Mouse (Mus musculus) left cerebral cortex, adult 2 months (tissue): Measurements from ENCODE around the gene Rsad2. TPM values are rescaled to one million over a fixed set of nuclear protein-coding genes. Genes with fewer than 3 reads are reported as not detected.

ENCODE experiments used
- DNase-seq, 2 experiments: peaks; one replicate each; pipeline ENCODE4 v3.0.0; 2021 to 2022; ENCODE audit warnings: low spot score in 2 of 2, mixed read lengths in 1 of 2; ENCODE audit errors: extremely low spot score in 1 of 2
- H3K27ac ChIP-seq: fragments of 200-600 bp; 2 replicates; pipeline ENCODE4 v1.8.1; 2022
- H3K4me3 ChIP-seq: fragments of 200-600 bp; 2 replicates; pipeline ENCODE4 v1.8.1; 2022
- CTCF ChIP-seq: fragments of 200-600 bp; IDR thresholded peaks from 2 replicates; pipeline ENCODE4 v1.8.1; 2022; ENCODE audit warnings: antibody characterized with exemption, mild to moderate bottlenecking, moderate library complexity
- intact Hi-C: fragments of 180-260 bp; cut with DNase I; formaldehyde crosslinking; loops from one replicate; pipeline ENCODE4 v1.15.1; 2025
- microRNA-seq, 2 experiments: library from miRNA; unstranded; fragments of <30 nt; microRNA quantifications; one replicate each; pipeline ENCODE4 v1.2.0; 2021
- total RNA-seq, 2 experiments: library from RNA; stranded (reverse); gene quantifications; 2 replicates each; pipeline ENCODE4 v1.2.3; 2021

Rsad2 gene
- total RNA-seq, 2 experiments from 2014 or later: 0.66 to 1.3 TPM

DNA sequence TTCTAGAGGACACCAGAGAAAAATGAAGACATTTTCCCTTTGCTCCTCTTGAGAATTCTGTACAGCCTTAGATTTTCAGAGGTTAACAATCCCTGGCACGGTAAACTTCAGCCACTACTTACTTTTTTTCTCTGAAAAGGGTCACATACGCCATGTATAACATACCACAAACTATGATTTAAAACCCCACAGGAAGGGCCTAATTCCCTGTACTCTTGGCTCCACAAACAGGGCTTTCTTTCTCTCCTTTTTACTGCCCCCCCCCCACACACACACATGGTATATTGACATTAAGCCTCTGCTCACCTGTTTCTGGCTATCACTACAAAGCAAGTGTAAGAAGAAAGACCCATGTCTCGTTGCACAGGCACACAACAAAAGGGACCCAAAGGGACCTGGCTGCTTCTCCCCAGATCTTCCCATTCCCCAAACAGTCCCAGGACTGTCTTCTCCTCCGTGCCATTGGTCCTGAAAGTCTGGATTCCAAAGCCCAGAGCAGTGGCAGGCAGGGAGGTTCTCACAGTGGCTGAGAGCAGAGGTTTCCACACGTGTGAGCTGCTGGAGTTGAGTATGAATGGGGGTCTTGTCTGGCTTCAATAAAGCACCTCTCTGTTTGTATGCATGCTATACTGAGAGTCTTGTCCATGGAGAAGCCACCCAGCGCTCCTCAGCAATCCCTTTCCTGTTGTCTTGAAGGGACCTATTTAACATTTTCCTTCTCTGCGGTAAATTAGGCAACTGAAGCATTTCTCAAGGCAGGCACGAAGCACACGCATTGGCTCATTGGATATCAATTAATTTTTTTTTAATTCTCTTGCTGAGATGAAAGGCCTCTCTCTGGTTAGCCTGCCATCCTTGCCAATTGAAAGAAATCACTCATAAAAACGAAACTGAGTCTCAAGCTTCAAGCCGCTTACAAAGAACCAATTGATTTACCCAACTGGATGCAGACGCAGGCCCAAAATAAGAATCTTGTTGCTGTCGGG is 61.5 kb downstream of the Rsad2 start:
- intact Hi-C loops: no loop called here
- H3K27ac ChIP-seq: peak overlapping the region; percentile 71
- no peak for DNase-seq
- no peak for TF ChIP-seq CTCF
- H3K4me3 ChIP-seq: no peak overlapping the region

DNA sequence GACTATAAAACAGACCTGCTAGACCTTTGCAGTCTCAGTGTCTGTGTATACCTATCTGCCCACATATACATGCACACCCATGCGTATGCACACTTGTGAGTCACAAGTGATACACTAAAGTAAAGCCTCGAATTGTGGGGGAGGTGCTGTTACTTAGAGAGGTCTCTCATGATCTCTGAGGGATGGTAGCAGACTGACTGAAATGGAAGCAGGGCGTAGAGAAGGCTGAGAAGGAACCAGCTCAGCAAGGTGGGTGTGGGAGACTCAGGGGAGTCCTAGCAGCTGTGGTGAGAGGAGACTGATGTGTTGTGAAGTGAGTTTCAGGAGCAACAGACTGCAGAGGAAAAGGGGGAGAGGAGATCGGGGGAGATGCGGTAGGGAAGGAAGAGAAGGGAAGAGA is 63.0 kb downstream of the Rsad2 start:
- intact Hi-C loops: no loop called here
- peak overlapping the region; percentile 71 for H3K27ac ChIP-seq
- peak in 1 of 2 experiments; percentile 33 for DNase-seq
- no peak overlapping the region for H3K4me3 ChIP-seq
- no peak for TF ChIP-seq CTCF

Small RNA genes lying within 50 kb of the gene (microRNA-seq; reads per million reads assigned to microRNA genes)
- 2.2 reads per million in 2 experiments for gene Mir6538

Other genes starting within 250 kb of the Rsad2 start
- 10 to 100 TPM; 26.8 to 34.2 TPM for gene Rnf144a, start 41.2 kb downstream of the Rsad2 start, total RNA-seq
- 10 to 100 TPM; 19.5 to 21.9 TPM for gene Cmpk2, start 12.8 kb upstream of the Rsad2 start, total RNA-seq